Mouse (Mus musculus) testis, adult 2 months (tissue): ENCODE measurements around the gene Fam189a1.

Source experiments
- CTCF ChIP-seq: fragments of 200-500 bp; IDR thresholded peaks from 2 replicates; pipeline ENCODE4 v1.5.1; 2012; ENCODE audit warnings: low read depth, mild to moderate bottlenecking, inconsistent platforms, low read length, moderate library complexity; ENCODE audit not compliant: control insufficient read depth, insufficient read depth, insufficient replicate concordance
- POLR2A ChIP-seq: fragments of 200-500 bp; IDR thresholded peaks from 2 replicates; pipeline ENCODE4 v1.6.1; 2012; ENCODE audit warnings: low read depth, mild to moderate bottlenecking, inconsistent platforms, low read length, moderate library complexity; ENCODE audit not compliant: control insufficient read depth

DNA sequence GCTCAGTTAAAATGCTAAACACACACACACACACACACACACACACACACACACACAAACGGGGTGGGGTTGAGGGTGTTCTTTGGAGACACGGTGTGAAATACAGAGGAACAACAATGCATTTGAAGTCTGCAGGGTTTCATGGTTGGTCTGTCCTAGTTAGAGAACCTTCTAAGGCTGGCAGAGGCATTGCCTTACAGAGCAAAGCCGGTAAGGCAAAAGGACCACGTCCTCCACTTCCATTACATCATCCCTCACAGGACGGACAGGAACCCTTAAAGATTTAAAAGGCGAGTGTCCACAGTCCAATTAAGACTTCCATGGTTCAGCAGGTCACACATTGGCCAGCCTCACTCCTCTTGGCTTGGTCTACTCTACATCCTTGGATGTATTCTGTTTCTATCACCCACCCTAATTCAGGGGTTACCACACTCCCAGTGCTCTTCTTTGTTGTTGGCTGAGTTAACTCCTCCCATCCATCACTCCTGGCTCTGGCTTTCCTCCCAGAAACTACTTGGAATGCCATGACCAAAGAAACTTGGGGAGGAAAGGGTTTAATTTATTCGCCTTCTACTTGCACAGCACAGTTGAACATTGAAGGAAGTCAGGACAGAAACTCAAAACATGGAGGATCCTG lies 96.1 kb downstream of the Fam189a1 start:
- TF ChIP-seq CTCF (no peak), POLR2A (no peak)
